Mouse (Mus musculus) embryonic stem cell, embryonic (primary cell): Measurements from ENCODE around the gene Cpne2.

Experiments used
- CTCF ChIA-PET, 4 experiments: fragments of 300-600 bp in 2 of 4; fragments of 350-600 bp in 2 of 4; sonication (Branson Sonifier 250); formaldehyde crosslinking; loops; one replicate each; lab custom pipeline; 2022; ENCODE audit warnings: inconsistent platforms in 2 of 4; lab: Charles Lee
- POLR2A ChIA-PET, 4 experiments: fragments of 300-600 bp in 2 of 4; fragments of 350-600 bp in 2 of 4; sonication (Branson Sonifier 250); formaldehyde crosslinking; loops; one replicate each; lab custom pipeline; 2022; ENCODE audit warnings: antibody characterized with exemption in 4 of 4, inconsistent platforms in 1 of 4; lab: Charles Lee

Gene Cpne2

GRCm38 (mm10) chr8:94561256-94561655 lies 28.5 kb downstream of the Cpne2 start:
- CTCF ChIA-PET = interaction anchor here in 1 of 4 experiments (1.4 kb wide), 1 partner anchor 27 kb away, joined by 4 read pairs; no protein-coding TSS in a partner anchor

GRCm38 (mm10) chr8:94564421-94564820 lies 31.6 kb downstream of the Cpne2 start:
- ChIA-PET POLR2A (no interaction called here), CTCF (no interaction called here)

More at GRCm38 (mm10) chr8:94561256-94561655, 28.5 kb downstream of the Cpne2 start:
- POLR2A ChIA-PET = interaction anchor here in 2 of 4 experiments (0.6 to 0.9 kb wide), 2 partner anchors 13 to 439 kb away, joined by 3 read pairs; no protein-coding TSS in a partner anchor

- ChIA-PET CTCF (no interaction called here), POLR2A (interaction anchor here in 1 of 4 experiments (1.0 kb wide), 1 partner anchor 33 kb away, joined by 5 read pairs; no protein-coding TSS in a partner anchor)
These were observed 33.2 kb downstream of the Cpne2 start for GRCm38 (mm10) chr8:94566033-94566432.

GRCm38 (mm10) chr8:94566446-94567158 lies 33.8 kb downstream of the Cpne2 start:
- POLR2A ChIA-PET = interaction anchor here in 2 of 4 experiments (1.0 to 1.4 kb wide), 2 partner anchors 14 to 33 kb away, joined by 3 to 5 read pairs; no protein-coding TSS in a partner anchor

GRCm38 (mm10) chr8:94567159-94567849 lies 34.5 kb downstream of the Cpne2 start:
- CTCF ChIA-PET = interaction anchor here in 1 of 4 experiments (0.7 to 1.2 kb wide), 2 partner anchors 32 to 75 kb away, joined by 3 to 4 read pairs; no protein-coding TSS in a partner anchor
- POLR2A ChIA-PET = interaction anchor here in 1 of 4 experiments (1.4 kb wide), 1 partner anchor 15 kb away, joined by 3 read pairs; no protein-coding TSS in a partner anchor

More at GRCm38 (mm10) chr8:94566446-94567158, 33.8 kb downstream of the Cpne2 start:
- CTCF ChIA-PET = interaction anchor here in 1 of 4 experiments (0.7 to 1.2 kb wide), 2 partner anchors 31 to 74 kb away, joined by 3 to 4 read pairs; no protein-coding TSS in a partner anchor

- ChIA-PET CTCF (no interaction called here), POLR2A (interaction anchor here in 2 of 4 experiments (0.6 to 1.4 kb wide), 2 partner anchors 15 to 69 kb away, joined by 3 to 4 read pairs; no protein-coding TSS in a partner anchor)
These were observed 35.3 kb downstream of the Cpne2 start for GRCm38 (mm10) chr8:94568098-94568497.

GRCm38 (mm10) chr8:94569419-94569818 lies 36.6 kb downstream of the Cpne2 start:
- ChIA-PET CTCF (interaction anchor here in 1 of 4 experiments (1.2 kb wide), 1 partner anchor 226 kb away, joined by 3 read pairs; no protein-coding TSS in a partner anchor), POLR2A (interaction anchor here in 3 of 4 experiments (0.7 to 1.3 kb wide), 3 partner anchors 16 to 979 kb away, joined by 3 to 4 read pairs (median 3); partner anchors contain the start of gene Cpne2 (in 1 of the 3))

GRCm38 (mm10) chr8:94571896-94572295 lies 39.1 kb downstream of the Cpne2 start:
- ChIA-PET CTCF (no interaction called here), POLR2A (interaction anchor here in 2 of 4 experiments (1.2 to 1.5 kb wide), 2 partner anchors 10 to 40 kb away, joined by 3 to 4 read pairs; partner anchors contain the start of gene Cpne2 (in 1 of the 2))

GRCm38 (mm10) chr8:94574159-94574907 lies 41.5 kb downstream of the Cpne2 start:
- ChIA-PET POLR2A (interaction anchor here in 2 of 4 experiments (0.5 to 1.9 kb wide), 3 partner anchors 12 to 17 kb away, joined by 3 to 4 read pairs (median 4); no protein-coding TSS in a partner anchor), CTCF (interaction anchor here (0.6 to 1.9 kb wide), 4 partner anchors 11 to 490 kb away, joined by 3 to 6 read pairs (median 5); no protein-coding TSS in a partner anchor)

GRCm38 (mm10) chr8:94575148-94575547 lies 42.4 kb downstream of the Cpne2 start:
- CTCF ChIA-PET = interaction anchor here in 3 of 4 experiments (0.6 to 1.9 kb wide), 3 partner anchors 10 to 169 kb away, joined by 3 to 5 read pairs (median 5); no protein-coding TSS in a partner anchor
- POLR2A ChIA-PET = interaction anchor here in 2 of 4 experiments (0.5 to 1.9 kb wide), 3 partner anchors 13 to 26 kb away, joined by 3 to 5 read pairs (median 4); partner anchors contain the start of genes Fam192a (in 1 of the 2) and Rspry1 (in 1 of the 2)

- ChIA-PET CTCF (interaction anchor here in 1 of 4 experiments (1.5 kb wide), 1 partner anchor 251 kb away, joined by 4 read pairs; no protein-coding TSS in a partner anchor), POLR2A (interaction anchor here in 2 of 4 experiments (0.6 to 1.3 kb wide), 3 partner anchors 10 to 239 kb away, joined by 3 to 4 read pairs (median 3); no protein-coding TSS in a partner anchor)
These were observed 49.2 kb downstream of the Cpne2 start for GRCm38 (mm10) chr8:94581820-94582483.

- CTCF ChIA-PET = interaction anchor here in 1 of 4 experiments (1.5 kb wide), 1 partner anchor 252 kb away, joined by 4 read pairs; no protein-coding TSS in a partner anchor
- POLR2A ChIA-PET = interaction anchor here in 1 of 4 experiments (1.0 kb wide), 1 partner anchor 11 kb away, joined by 3 read pairs; no protein-coding TSS in a partner anchor
These were observed 49.8 kb downstream of the Cpne2 start for GRCm38 (mm10) chr8:94582569-94582968.

- CTCF ChIA-PET = interaction anchor here (0.5 to 1.5 kb wide), 5 partner anchors 11 to 1189 kb away, joined by 3 to 8 read pairs (median 4); no protein-coding TSS in a partner anchor
- POLR2A ChIA-PET = interaction anchor here in 1 of 4 experiments (1.0 to 1.3 kb wide), 2 partner anchors 11 to 55 kb away, joined by 3 read pairs; no protein-coding TSS in a partner anchor
These were observed 51.5 kb downstream of the Cpne2 start for GRCm38 (mm10) chr8:94584238-94584817.

GRCm38 (mm10) chr8:94591691-94592090 lies 58.9 kb downstream of the Cpne2 start:
- CTCF ChIA-PET = no interaction called here

GRCm38 (mm10) chr8:94594211-94594610 lies 61.4 kb downstream of the Cpne2 start:
- POLR2A ChIA-PET = no interaction called here
- CTCF ChIA-PET = interaction anchor here in 2 of 4 experiments (1.0 to 1.6 kb wide), 2 partner anchors 9 to 251 kb away, joined by 4 to 5 read pairs; no protein-coding TSS in a partner anchor

More at GRCm38 (mm10) chr8:94591691-94592090, 58.9 kb downstream of the Cpne2 start:
- POLR2A ChIA-PET = interaction anchor here in 2 of 4 experiments (0.5 to 4.5 kb wide), 5 partner anchors 10 to 202 kb away, joined by 3 to 27 read pairs (median 4); partner anchors contain the start of genes Fam192a (in 2 of the 2) and Rspry1 (in 2 of the 2)

GRCm38 (mm10) chr8:94600478-94600877 lies 67.7 kb downstream of the Cpne2 start:
- ChIA-PET POLR2A (interaction anchor here in 3 of 4 experiments (0.6 to 4.7 kb wide), 12 partner anchors 10 to 422 kb away, joined by 3 to 27 read pairs (median 6); partner anchors contain the start of genes Arl2bp (in 2 of the 3) and Mt1 (in 1 of the 3)), CTCF (no interaction called here)
